In the genomic region with DNA sequence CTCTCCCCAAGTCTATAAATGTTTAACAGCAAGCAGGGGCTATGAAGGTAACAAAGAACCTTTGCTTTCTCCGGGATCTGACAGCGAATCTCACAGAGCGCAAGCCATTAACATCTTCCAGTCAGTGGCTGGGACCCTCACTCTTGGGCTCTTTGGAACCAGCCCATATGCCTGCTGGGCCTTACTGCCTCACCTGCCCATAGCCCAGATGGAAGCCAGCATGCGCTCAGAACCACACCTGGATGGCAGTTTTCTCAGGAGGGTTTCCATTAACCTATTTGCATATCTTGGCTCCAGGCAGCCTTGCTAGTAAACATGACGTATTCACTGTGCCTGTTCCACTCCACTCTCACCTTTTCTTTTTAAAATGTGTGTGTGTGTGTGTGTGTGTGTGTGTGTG, we compare ENCODE assay signal across 13 mouse cellular contexts. TPM values are rescaled to one million over a fixed set of nuclear protein-coding genes. Genes with fewer than 3 reads are reported as not detected.
DNase-seq lines count a peak whose midpoint lies in the region; ATAC-seq and TF ChIP-seq lines count a peak whose summit lies in the region.
"Had no signal": no experiment of that assay in that cellular context is flagged by ENCODE, and none has a peak within 500 bp of the region (broad histone marks: within the 10 kb centered on the region; RNA-seq: fewer than 3 reads in every experiment).

No protein-coding gene starts in this region.

- WGBS in lung, embryonic 14.5 days: 66% methylated on average over 5 of the region's 5 CpGs
- 63% methylated on average over 5 of the region's 5 CpGs for WGBS in kidney, embryonic 16.5 days
- 63% methylated on average over 5 of the region's 5 CpGs for WGBS in stomach, embryonic 14.5 days

- no peaks in the 10 kb centered on the region for H3K9me3 ChIP-seq in lung, embryonic 14.5 days (ENCODE audit: low read depth, low read length)
- H3K9me3 ChIP-seq in kidney, embryonic 16.5 days (ENCODE audit: low read length): 0 out of 2 replicates have a peak, but pooled peaks cover 3% of the 10 kb centered on the region
- no peaks in the 10 kb centered on the region for H3K9me3 ChIP-seq in stomach, embryonic 14.5 days (ENCODE audit: control insufficient read depth, low read depth, low read length)
- H3K9me3 ChIP-seq: liver, embryonic 15.5 days had no signal

- TF ChIP-seq CTCF in lung, embryonic 14.5 days (IDR thresholded peaks at IDR 0.05; ENCODE audit: low read depth): no peak

- H3K4me1 ChIP-seq in lung, embryonic 14.5 days (ENCODE audit: insufficient read depth): peaks cover 29% of the 10 kb centered on the region
- H3K4me1 ChIP-seq in kidney, embryonic 16.5 days (ENCODE audit: insufficient read depth, low read length): peaks cover 49% of the 10 kb centered on the region
- peaks cover 36% of the 10 kb centered on the region for H3K4me1 ChIP-seq in stomach, embryonic 14.5 days (ENCODE audit: control insufficient read depth, insufficient read depth, low read length)

- H3K27me3 ChIP-seq in lung, embryonic 14.5 days (ENCODE audit: insufficient read depth, low read length): no peaks in the 10 kb centered on the region
- no peaks in the 10 kb centered on the region for H3K27me3 ChIP-seq in kidney, embryonic 16.5 days (ENCODE audit: insufficient read depth, low read length)
- no peaks in the 10 kb centered on the region for H3K27me3 ChIP-seq in stomach, embryonic 14.5 days (ENCODE audit: control insufficient read depth, insufficient read depth, low read length)

- H3K36me3 ChIP-seq in lung, embryonic 14.5 days (ENCODE audit: insufficient read depth): no peaks in the 10 kb centered on the region
- H3K36me3 ChIP-seq in kidney, embryonic 16.5 days (ENCODE audit: insufficient read depth, low read length): peaks cover 2% of the 10 kb centered on the region; the same call in 1 of the 2 replicates
- no peaks in the 10 kb centered on the region for H3K36me3 ChIP-seq in stomach, embryonic 14.5 days (ENCODE audit: control insufficient read depth, insufficient read depth, low read length)
- H3K36me3 ChIP-seq: G1E; liver, embryonic 15.5 days had no signal

- no peak for DNase-seq in lung, embryonic 14.5 days
- no peak for DNase-seq in lung, postnatal 14 days
- peak; percentile 70 for DNase-seq in kidney, adult 18-20 months
- DNase-seq in layer of hippocampus, postnatal 14 days (ENCODE audit: low spot score in 2 of 2): no peak
- no peak for DNase-seq in spleen, adult 18-20 months
- DNase-seq: adrenal gland, adult 2 months; cerebellum, adult 18-20 months; gastrocnemius, postnatal 36 days; thymus, adult 2 months had no signal

- no peak overlapping the region for H3K4me2 ChIP-seq in lung, embryonic 14.5 days
- H3K4me2 ChIP-seq in kidney, embryonic 16.5 days (replicated peaks; ENCODE audit: low read depth, low read length): no peak overlapping the region
- no peak overlapping the region for H3K4me2 ChIP-seq in stomach, embryonic 14.5 days (replicated peaks; ENCODE audit: low read depth, low read length)
- H3K4me2 ChIP-seq: liver, embryonic 15.5 days had no signal

- no peak overlapping the region for H3K9ac ChIP-seq in lung, embryonic 14.5 days
- H3K9ac ChIP-seq in kidney, embryonic 16.5 days (replicated peaks; ENCODE audit: low read length): no peak overlapping the region
- no peak overlapping the region for H3K9ac ChIP-seq in stomach, embryonic 14.5 days (replicated peaks; ENCODE audit: low read depth, low read length)
- H3K9ac ChIP-seq: liver, embryonic 15.5 days had no signal

- no peak overlapping the region for H3K4me3 ChIP-seq in lung, embryonic 14.5 days (ENCODE audit: low read depth, low read length)
- H3K4me3 ChIP-seq in kidney, embryonic 16.5 days (ENCODE audit: low read length): no peak overlapping the region
- no peak overlapping the region for H3K4me3 ChIP-seq in stomach, embryonic 14.5 days (ENCODE audit: low read depth, low read length)
- H3K4me3 ChIP-seq: liver, embryonic 15.5 days had no signal

- H3K27ac ChIP-seq in lung, embryonic 14.5 days (ENCODE audit: low read depth): peak overlapping the region; percentile 58
- H3K27ac ChIP-seq in kidney, embryonic 16.5 days (ENCODE audit: low read length): peak overlapping the region; percentile 92
- peak overlapping the region; percentile 68 for H3K27ac ChIP-seq in stomach, embryonic 14.5 days (ENCODE audit: low read length)
- H3K27ac ChIP-seq: liver, embryonic 15.5 days had no signal

- ATAC-seq in lung, embryonic 14.5 days (ENCODE audit: insufficient read depth): no peak
- ATAC-seq in kidney, embryonic 16.5 days (ENCODE audit: low FRiP score, low TSS enrichment): peak; percentile 26
- ATAC-seq in stomach, embryonic 14.5 days (ENCODE audit: insufficient number of reproducible peaks, insufficient read depth, low FRiP score, low read depth): no peak

RNA-seq across cellular contexts. Expression of a gene that starts 25.6 kb away (rescaled TPM):
- polyA plus RNA-seq in lung, embryonic 14.5 days (2014; fragmentation: Nextera tagmentation; extraction: Ambion mirVana): 2.1 and 2.3 TPM in 2 replicates
- polyA plus RNA-seq in kidney, embryonic 16.5 days (2015; fragmentation: Nextera tagmentation; extraction: Ambion mirVana): 2.6 and 2.8 TPM in 2 replicates
- polyA plus RNA-seq in stomach, embryonic 14.5 days (2014; fragmentation: Nextera tagmentation; extraction: Ambion mirVana): 3.0 and 3.5 TPM in 2 replicates
- 10 to 100 TPM; 20.0 to 21.8 TPM for total RNA-seq in layer of hippocampus, postnatal 14 days (2021)
- polyA plus RNA-seq: G1E had no signal
